Mouse (Mus musculus): Measurements from ENCODE around the gene Fcho2.

DNA sequence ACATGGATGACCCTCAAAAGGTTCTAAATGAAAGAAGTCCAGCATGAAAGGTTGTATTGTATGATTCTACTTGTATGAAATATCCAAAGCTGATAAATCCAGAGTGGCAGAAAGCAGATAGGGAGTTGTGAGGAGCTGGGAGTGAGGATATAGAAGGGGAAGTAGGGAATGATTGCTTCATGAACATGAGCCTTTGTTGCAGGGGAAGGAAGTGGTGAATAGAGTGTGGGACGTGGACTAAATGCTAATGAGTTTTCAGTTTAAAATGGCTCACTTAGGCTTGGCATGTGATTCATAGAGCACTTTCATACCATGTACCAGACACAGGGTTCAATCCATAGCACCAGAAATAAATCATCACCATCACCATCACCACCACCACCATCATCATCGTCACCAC is 131.8 kb downstream of the Fcho2 start:
- TF ChIP-seq CTCF (IDR thresholded peaks at IDR 0.05; ENCODE audit: low read depth) (no peak), EP300 (IDR thresholded peaks at IDR 0.05; ENCODE audit: low read depth) (no peak)
